Mouse (Mus musculus) embryo, embryonic 10 days (tissue): Measurements from ENCODE around the gene Dapk3.

Experiments
- DNase-seq: peaks from one replicate; pipeline ENCODE4 v3.0.0-alpha.2; 2015; ENCODE audit warnings: low spot score

Dapk3 gene

DNA sequence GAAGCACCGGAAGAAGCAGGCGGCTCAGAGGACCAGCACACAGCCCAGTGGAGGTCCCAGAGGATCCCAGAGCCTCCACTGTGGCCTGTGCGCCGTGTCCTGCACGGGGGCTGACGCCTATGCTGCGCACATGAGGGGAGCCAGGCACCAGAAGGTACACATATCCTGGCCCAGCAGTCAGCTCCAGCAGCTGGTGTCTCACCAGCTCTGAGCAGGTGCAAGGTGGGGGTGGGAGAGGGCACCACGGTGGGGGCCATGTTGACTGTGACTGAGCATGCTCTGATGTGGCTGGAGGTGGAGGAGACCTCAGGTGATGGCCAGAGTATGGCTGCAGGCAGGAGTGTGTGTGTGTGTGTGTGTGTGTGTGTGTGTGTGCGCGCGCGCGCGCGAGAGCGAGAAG lies 59.2 kb downstream of the Dapk3 start:
- DNase-seq: no peak
